Mouse (Mus musculus): ENCODE data around the gene Zfp810.
"Not testable (repeated sequence)": the region's sequence is repeated elsewhere in the genome, so short reads cannot be mapped to it uniquely, and the experiment has no call there.

Zfp810 gene

GRCm38 (mm10) chr9:22307156-22307919 lies at the start of gene Zfp810:
Zfp810 (minus strand) TSS chr9:22307648.
- peak; percentile 98 for ATAC-seq (ENCODE audit: low TSS enrichment)

- ATAC-seq (ENCODE audit: low TSS enrichment), result no peak
These were observed 48.5 kb upstream of the Zfp810 start for GRCm38 (mm10) chr9:22355919-22356318.

- no peak for ATAC-seq (ENCODE audit: low TSS enrichment)
These were observed 46.5 kb upstream of the Zfp810 start for GRCm38 (mm10) chr9:22353901-22354300.

GRCm38 (mm10) chr9:22353465-22353864 lies 46.0 kb upstream of the Zfp810 start:
- ATAC-seq (ENCODE audit: low TSS enrichment), result no peak

GRCm38 (mm10) chr9:22340331-22340730 lies 32.9 kb upstream of the Zfp810 start:
- ATAC-seq (ENCODE audit: low TSS enrichment), result no peak

- no peak for ATAC-seq (ENCODE audit: low TSS enrichment)
These were observed 29.8 kb upstream of the Zfp810 start for GRCm38 (mm10) chr9:22337217-22337616.

- ATAC-seq (ENCODE audit: low TSS enrichment), result peak; percentile 97
These were observed 20.3 kb upstream of the Zfp810 start for GRCm38 (mm10) chr9:22327475-22328387.

- no peak for ATAC-seq (ENCODE audit: low TSS enrichment)
These were observed 19.6 kb upstream of the Zfp810 start for GRCm38 (mm10) chr9:22327099-22327474.

GRCm38 (mm10) chr9:22324579-22324978 lies 17.1 kb upstream of the Zfp810 start:
- ATAC-seq (ENCODE audit: low TSS enrichment), result no peak

GRCm38 (mm10) chr9:22322381-22323211 lies 15.1 kb upstream of the Zfp810 start:
- no peak for ATAC-seq (ENCODE audit: low TSS enrichment)

GRCm38 (mm10) chr9:22319109-22319508 lies 11.7 kb upstream of the Zfp810 start:
- ATAC-seq (ENCODE audit: low TSS enrichment), result no peak

GRCm38 (mm10) chr9:22316047-22316446 lies 8.6 kb upstream of the Zfp810 start:
- ATAC-seq (ENCODE audit: low TSS enrichment), result not testable (repeated sequence)

GRCm38 (mm10) chr9:22314066-22314465 lies 6.6 kb upstream of the Zfp810 start:
- no peak for ATAC-seq (ENCODE audit: low TSS enrichment)

- no peak for ATAC-seq (ENCODE audit: low TSS enrichment)
These were observed 5.8 kb upstream of the Zfp810 start for GRCm38 (mm10) chr9:22313218-22313617.

- no peak for ATAC-seq (ENCODE audit: low TSS enrichment)
These were observed 2.2 kb upstream of the Zfp810 start for GRCm38 (mm10) chr9:22309651-22310050.

GRCm38 (mm10) chr9:22307920-22308262 lies 443 bp upstream of the Zfp810 start:
- not testable (repeated sequence) for ATAC-seq (ENCODE audit: low TSS enrichment)

GRCm38 (mm10) chr9:22306726-22307125 lies 722 bp downstream of the Zfp810 start:
- peak; percentile 73 for ATAC-seq (ENCODE audit: low TSS enrichment)

- ATAC-seq (ENCODE audit: low TSS enrichment), result no peak
These were observed 5.2 kb downstream of the Zfp810 start for GRCm38 (mm10) chr9:22302199-22302598.

GRCm38 (mm10) chr9:22278733-22279132 lies 28.7 kb downstream of the Zfp810 start:
- no peak for ATAC-seq (ENCODE audit: low TSS enrichment)

GRCm38 (mm10) chr9:22268886-22269285 lies 38.6 kb downstream of the Zfp810 start:
- ATAC-seq (ENCODE audit: low TSS enrichment), result no peak

GRCm38 (mm10) chr9:22262611-22263010 lies 44.8 kb downstream of the Zfp810 start:
- ATAC-seq (ENCODE audit: low TSS enrichment), result no peak

GRCm38 (mm10) chr9:22261594-22261993 lies 45.9 kb downstream of the Zfp810 start:
- ATAC-seq (ENCODE audit: low TSS enrichment), result no peak
